Mouse (Mus musculus) cerebellum, adult 2 months (tissue): Measurements from ENCODE around the gene Cacng1. TPM values are rescaled to one million over a fixed set of nuclear protein-coding genes. Genes with fewer than 3 reads are reported as not detected.

Source experiments
- DNase-seq, 2 experiments: peaks; one replicate each; pipeline ENCODE4 v3.0.0; 2021
- H3K27ac ChIP-seq: fragments of 200-500 bp; 2 replicates; pipeline ENCODE4 v1.5.1; 2012; ENCODE audit warnings: low read length, control low read depth, inconsistent platforms; ENCODE audit not compliant: insufficient read depth
- H3K27me3 ChIP-seq: fragments of 200-500 bp; 2 replicates; pipeline ENCODE4 v1.6.1; 2012; ENCODE audit warnings: inconsistent platforms, mild to moderate bottlenecking, low read length, moderate library complexity; ENCODE audit not compliant: control insufficient read depth, insufficient read depth
- H3K4me1 ChIP-seq: fragments of 200-500 bp; 2 replicates; pipeline ENCODE4 v1.6.1; 2011; ENCODE audit warnings: low read length; ENCODE audit not compliant: control insufficient read depth, insufficient read depth
- H3K4me3 ChIP-seq: fragments of 200-500 bp; replicated peaks from 2 replicates; pipeline ENCODE3; 2011; ENCODE audit warnings: mild to moderate bottlenecking, low read depth, low read length, control low read depth; ENCODE audit not compliant: insufficient read depth
- CTCF ChIP-seq: fragments of 200-500 bp; IDR thresholded peaks from 2 replicates; pipeline ENCODE4 v1.5.1; 2011; ENCODE audit warnings: low read depth, mild to moderate bottlenecking, control low read depth, low read length, moderate library complexity, borderline replicate concordance; ENCODE audit not compliant: insufficient read depth
- POLR2A ChIP-seq: fragments of 200-500 bp; IDR thresholded peaks from 2 replicates; pipeline ENCODE4 v1.6.1; 2011; ENCODE audit warnings: low read length, control low read depth, borderline replicate concordance; ENCODE audit not compliant: insufficient read depth
- WGBS: fragments of 180-500 bp; shearing (Covaris S2); methylation state at CpG from one replicate; pipeline ENCODE4 v1.1.7; 2018; 5-methylcytosine and 5-hydroxymethylcytosine counted together
- polyA plus RNA-seq: library from polyadenylated mRNA; depleted of rRNA; stranded (reverse); fragments of >200 nt; gene quantifications from 2 replicates; pipeline ENCODE4 v1.2.3, GENCODE M21; 2012

Cacng1 gene
- polyA plus RNA-seq, 1 experiment: 0.13 TPM

GRCm38 (mm10) chr11:107724603-107725002 lies 8.3 kb upstream of the Cacng1 start:
- no peak for DNase-seq
- 90% methylated on average over 8 of the region's 8 CpGs for WGBS
- TF ChIP-seq CTCF (no peak), POLR2A (no peak)
- no peaks in the 10 kb centered on the region; the same call in 1 of the 2 replicates for H3K4me1 ChIP-seq
- H3K27me3 ChIP-seq: no peaks in the 10 kb centered on the region
- no peak overlapping the region for H3K4me3 ChIP-seq
- H3K27ac ChIP-seq: no peak overlapping the region

DNA sequence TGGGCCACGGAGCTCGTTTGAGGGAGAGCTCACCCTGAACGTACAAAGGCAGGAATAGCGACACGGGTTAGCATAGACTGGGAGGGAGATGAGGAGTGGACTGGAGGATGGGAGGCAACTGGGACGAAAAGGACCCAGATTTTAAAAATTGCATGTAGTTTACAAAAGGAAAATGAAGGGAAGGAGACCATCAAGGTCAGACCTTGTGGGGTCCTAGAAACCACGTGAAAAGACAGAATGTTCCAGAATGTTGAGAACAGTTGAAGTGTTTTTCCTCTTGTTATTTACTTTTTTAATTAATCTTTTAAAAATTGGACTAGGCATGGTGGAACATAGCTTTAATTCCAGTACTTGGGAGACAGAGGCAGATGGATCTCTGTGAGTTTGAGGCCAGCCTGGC lies 4.7 kb upstream of the Cacng1 start:
- whole genome bisulfite sequencing: 91% methylated on average over 7 of the region's 7 CpGs
- H3K27ac ChIP-seq: no peak overlapping the region
- no peaks in the 10 kb centered on the region for H3K27me3 ChIP-seq
- TF ChIP-seq CTCF: no peak
- no peak for TF ChIP-seq POLR2A
- H3K4me1 ChIP-seq: no peaks in the 10 kb centered on the region
- DNase-seq: no peak
- no peak overlapping the region for H3K4me3 ChIP-seq

DNA sequence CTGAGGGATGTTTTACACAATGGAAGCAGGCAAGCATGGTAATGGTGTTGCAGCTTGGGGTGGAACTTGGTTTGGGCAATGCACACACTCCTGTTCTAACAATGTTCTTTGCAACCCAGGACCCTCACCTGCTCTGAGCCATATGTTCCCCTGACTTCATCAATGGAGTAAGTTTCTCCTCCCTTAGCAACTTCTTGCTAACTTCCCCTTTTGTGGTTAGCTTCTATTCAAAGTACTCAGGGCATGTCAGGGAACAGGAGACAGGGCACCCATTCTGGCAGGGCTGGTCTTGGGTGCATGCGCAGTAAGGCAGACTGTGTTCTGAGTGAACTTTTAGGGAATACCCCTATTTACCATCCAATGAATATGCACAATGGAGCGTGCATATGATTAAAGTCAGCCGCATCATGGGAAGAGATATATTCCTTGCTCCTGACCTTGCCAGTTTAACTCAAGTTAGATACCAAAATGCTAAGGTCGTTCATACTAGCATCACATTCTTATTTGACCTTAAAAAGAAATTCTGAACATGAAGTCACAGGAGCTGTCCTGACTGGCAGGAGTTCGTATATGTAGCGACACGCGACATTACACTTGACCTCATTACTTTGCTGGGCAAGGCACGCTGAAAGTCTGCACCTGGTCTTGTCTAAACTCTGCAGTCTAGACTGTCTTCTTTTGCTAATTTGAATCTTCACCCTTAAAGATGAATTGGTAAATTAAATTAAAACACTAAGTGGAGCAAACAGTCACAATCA lies 4.1 kb upstream of the Cacng1 start:
- H3K27me3 ChIP-seq: no peaks in the 10 kb centered on the region
- no peak overlapping the region for H3K27ac ChIP-seq
- no peaks in the 10 kb centered on the region for H3K4me1 ChIP-seq
- no peak for DNase-seq
- no peak overlapping the region for H3K4me3 ChIP-seq
- no peak for TF ChIP-seq POLR2A
- no peak for TF ChIP-seq CTCF
- WGBS: 89% methylated on average over 9 of the region's 9 CpGs

- WGBS: 55% methylated on average over 7 of the region's 7 CpGs
- TF ChIP-seq POLR2A (no peak), CTCF (no peak)
These were observed 2.0 kb downstream of the Cacng1 start for GRCm38 (mm10) chr11:107714368-107714767.

DNA sequence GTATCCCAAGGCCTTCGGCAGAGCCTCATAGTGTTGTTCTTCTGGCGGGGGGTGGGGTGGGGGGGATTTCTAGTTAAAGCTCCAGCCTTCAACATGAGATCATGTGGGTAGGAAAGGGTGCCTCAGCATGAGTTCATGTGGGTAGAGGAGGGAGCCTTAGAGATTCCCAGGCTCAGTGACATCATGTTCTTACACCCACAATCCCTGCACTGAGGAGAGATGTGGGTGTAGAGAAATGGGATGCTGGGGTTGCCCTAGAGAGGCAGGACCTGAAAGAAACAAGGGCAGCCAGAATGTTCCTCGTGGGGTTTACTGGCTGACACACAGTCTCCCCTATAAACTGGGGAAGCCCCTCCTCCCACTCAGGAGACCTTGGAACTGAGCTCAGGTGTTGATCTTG lies 5.9 kb downstream of the Cacng1 start:
- H3K27ac ChIP-seq: no peak overlapping the region
- no peak for DNase-seq
- WGBS: 74% methylated on average over 3 of the region's 3 CpGs
- TF ChIP-seq CTCF (no peak), POLR2A (no peak)
- no peaks in the 10 kb centered on the region; the same call in 1 of the 2 replicates for H3K27me3 ChIP-seq
- no peak overlapping the region for H3K4me3 ChIP-seq
- H3K4me1 ChIP-seq: peaks cover 2% of the 10 kb centered on the region

More at GRCm38 (mm10) chr11:107714368-107714767, 2.0 kb downstream of the Cacng1 start:
- no peaks in the 10 kb centered on the region for H3K27me3 ChIP-seq
- no peak overlapping the region for H3K4me3 ChIP-seq
- H3K4me1 ChIP-seq: no peaks in the 10 kb centered on the region
- no peak for DNase-seq
- H3K27ac ChIP-seq: no peak overlapping the region

- peak in 1 of 2 experiments; percentile 36 for DNase-seq
- Histone ChIP-seq H3K27me3 (no peaks in the 10 kb centered on the region; the same call in 1 of the 2 replicates), H3K4me3 (no peak overlapping the region), H3K27ac (no peak overlapping the region), H3K4me1 (peaks cover 22% of the 10 kb centered on the region)
- no peak for TF ChIP-seq POLR2A
- WGBS: 39% methylated on average over 20 of the region's 20 CpGs
These were observed 8.3 kb downstream of the Cacng1 start for GRCm38 (mm10) chr11:107707897-107708610.

DNA sequence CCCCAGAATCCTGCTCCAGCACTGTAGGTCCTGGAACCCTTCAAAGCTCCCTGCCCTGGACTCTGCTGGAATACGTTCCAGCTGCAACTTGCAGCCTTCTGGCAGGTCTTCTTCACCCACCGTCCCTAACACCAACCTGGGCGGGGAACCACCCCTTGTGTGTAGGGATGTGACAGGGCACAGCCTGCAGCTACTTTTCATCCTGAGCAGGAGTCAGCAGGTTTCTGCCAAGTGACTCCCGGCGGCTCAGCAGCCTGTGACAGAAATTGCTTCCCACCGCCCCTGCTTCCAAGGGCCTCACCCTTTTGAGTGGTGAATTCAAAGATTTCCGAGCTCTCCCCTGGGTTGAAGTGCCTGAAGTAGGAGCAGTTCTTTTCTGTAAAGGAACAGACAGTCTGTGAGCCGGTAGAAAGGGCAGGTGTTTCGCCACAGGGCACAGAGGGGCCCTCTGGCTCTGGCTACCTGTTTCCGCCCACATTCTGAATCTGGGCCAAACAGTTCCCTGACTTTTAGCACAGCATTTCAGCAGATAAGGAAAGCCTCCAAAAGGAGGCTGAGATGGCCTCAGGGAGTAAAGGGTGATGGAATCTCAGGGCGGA lies 10.7 kb downstream of the Cacng1 start:
- WGBS: 29% methylated on average over 11 of the region's 11 CpGs
- TF ChIP-seq CTCF (no peak), POLR2A (no peak)
- DNase-seq: peak; percentile 65 to 75
- no peak overlapping the region for H3K27ac ChIP-seq
- peaks cover 22% of the 10 kb centered on the region for H3K4me1 ChIP-seq
- no peaks in the 10 kb centered on the region; the same call in 1 of the 2 replicates for H3K27me3 ChIP-seq
- H3K4me3 ChIP-seq: no peak overlapping the region
